Mouse (Mus musculus) testis, adult 2 months (tissue): ENCODE data around the gene Fam240a.

ENCODE experiments used
- CTCF ChIP-seq: fragments of 200-500 bp; IDR thresholded peaks from 2 replicates; pipeline ENCODE4 v1.5.1; 2012; ENCODE audit warnings: low read depth, mild to moderate bottlenecking, inconsistent platforms, low read length, moderate library complexity; ENCODE audit not compliant: control insufficient read depth, insufficient read depth, insufficient replicate concordance
- POLR2A ChIP-seq: fragments of 200-500 bp; IDR thresholded peaks from 2 replicates; pipeline ENCODE4 v1.6.1; 2012; ENCODE audit warnings: low read depth, mild to moderate bottlenecking, inconsistent platforms, low read length, moderate library complexity; ENCODE audit not compliant: control insufficient read depth

- TF ChIP-seq POLR2A (no peak), CTCF (no peak)
Measured at GRCm38 (mm10) chr9:110946548-110947044, 29.9 kb upstream of the Fam240a start.
